Mouse (Mus musculus) adrenal gland, adult 2 months (tissue): ENCODE data around the gene Sort1. TPM values are rescaled to one million over a fixed set of nuclear protein-coding genes. Genes with fewer than 3 reads are reported as not detected.

Source experiments
- DNase-seq: peaks from one replicate; pipeline ENCODE4 v3.0.0; 2021
- polyA plus RNA-seq: library from polyadenylated mRNA; depleted of rRNA; stranded (reverse); fragments of >200 nt; gene quantifications from 2 replicates; pipeline ENCODE4 v1.2.3, GENCODE M21; 2012
- total RNA-seq, 2 experiments: library from RNA; stranded (reverse); gene quantifications; 2 replicates each; pipeline ENCODE4 v1.2.3; 2021

Sort1 gene
- total and polyA plus RNA-seq, 3 experiments, result 19.7 to 57.3 (median 37.9) TPM

DNA sequence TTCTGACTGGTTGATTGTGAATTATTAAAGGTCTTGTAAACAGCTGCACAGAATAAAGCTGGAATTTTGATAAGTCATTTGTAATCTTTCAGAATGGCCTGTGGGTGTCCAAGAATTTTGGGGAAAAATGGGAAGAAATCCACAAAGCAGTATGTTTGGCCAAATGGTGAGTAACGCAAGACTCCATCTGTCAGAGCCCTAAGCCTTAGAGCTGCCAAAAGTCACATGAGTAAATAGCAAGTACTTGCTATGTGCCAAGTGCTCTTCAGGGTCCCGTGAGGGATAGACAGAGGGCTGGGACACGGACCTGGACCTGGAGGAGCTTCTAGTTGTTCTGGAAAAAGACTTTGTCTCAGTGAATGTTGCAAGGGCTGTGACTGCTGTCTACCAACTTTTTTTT is 44.0 kb downstream of the Sort1 start:
- no peak for DNase-seq

DNA sequence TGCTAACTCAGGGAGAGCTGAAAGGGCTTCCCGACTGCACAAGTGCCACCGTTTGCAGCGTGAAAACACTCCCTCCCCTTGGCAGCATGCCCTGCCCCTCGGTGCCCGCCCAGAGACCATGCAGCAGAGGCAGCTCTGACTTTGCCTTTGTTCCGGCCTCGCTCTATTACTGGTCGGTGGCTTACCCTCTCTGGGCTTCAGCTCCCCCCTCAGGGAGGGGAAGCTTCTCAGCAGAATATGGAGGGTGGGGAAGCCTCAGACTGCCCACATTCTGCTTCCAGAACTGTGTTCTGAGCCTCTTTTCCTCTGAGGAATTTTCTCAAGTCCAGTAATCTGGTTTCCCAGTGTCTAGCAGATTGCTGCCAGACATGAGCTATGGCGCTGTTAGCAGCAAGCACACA is 44.6 kb downstream of the Sort1 start:
- peak; percentile 77 for DNase-seq

DNA sequence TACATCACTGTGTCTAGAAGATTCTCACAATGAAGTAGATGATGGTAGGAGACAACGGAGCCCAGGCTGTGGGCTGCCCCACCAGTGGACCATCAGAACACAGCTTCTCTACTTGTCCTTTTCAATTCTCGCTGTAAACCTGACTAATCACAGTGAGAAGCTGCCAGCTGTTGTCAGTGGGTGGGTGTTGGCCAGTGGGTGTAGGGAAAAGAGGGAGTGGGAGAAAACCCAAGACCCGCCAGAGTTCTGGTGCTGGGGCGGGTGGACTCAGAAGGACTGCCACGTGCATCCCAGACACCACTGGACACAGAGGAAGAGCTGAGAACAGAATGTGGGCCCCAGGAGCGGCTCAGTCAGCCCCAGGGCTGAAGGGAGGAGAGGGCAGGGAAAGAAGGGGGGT is 46.9 kb downstream of the Sort1 start:
- no peak for DNase-seq

DNA sequence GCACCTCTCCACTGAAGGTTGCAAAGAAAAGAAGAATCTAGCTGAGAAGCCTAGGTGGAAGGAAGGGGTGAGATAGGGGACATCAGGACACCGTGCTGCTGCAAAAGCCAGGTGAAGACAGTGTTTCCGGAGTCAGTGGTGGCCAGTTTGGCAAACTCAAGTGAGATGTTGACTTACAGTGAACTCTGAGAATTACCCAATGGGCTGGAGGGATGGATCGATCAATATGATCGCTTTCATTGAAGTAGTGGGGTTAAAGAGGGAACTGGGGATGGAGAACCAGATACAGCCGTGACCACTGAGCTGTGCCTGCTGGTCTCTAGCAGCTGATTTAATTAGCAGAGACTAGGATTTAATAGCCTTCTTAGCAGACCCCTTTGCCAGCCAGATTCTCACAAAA is 53.0 kb downstream of the Sort1 start:
- no peak for DNase-seq

DNA sequence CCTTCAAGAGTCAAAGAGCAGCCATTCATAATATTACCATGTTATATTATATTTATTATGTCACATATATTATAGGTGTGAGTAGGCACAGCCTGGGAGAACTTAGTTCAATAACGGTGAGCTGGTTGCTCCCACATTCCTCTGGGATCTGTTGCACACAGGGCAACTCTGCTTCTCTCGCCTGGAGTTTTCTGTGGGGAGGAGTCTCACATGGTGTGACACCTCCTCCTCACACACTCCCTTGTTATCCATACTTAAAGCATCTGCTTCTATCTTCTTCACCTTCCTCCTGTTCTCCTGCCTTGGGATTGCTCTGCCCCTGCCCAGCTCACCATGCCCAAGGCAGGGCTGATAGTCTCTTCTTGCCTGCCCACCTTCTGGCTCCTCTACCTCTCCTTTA is 57.2 kb downstream of the Sort1 start:
- no peak for DNase-seq

DNA sequence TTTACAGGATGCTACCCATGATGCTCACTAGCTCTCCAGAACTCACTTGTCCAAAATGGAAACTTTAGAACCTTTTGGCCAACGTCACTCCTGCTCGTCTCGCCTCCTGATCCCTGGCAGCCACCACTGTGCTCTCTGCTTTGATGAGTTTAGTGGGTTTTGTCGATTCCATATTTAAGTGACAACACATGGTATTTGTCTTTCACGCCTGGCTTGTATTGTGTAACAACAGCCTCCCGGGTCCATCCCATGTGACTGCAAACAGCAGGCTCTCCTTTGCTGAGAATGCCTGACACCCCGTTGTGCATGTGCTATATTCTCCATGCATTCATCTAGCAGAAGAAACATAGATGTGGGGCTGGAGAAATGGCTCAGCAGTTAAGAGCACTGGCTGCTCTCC is 58.3 kb downstream of the Sort1 start:
- DNase-seq, result no peak

DNA sequence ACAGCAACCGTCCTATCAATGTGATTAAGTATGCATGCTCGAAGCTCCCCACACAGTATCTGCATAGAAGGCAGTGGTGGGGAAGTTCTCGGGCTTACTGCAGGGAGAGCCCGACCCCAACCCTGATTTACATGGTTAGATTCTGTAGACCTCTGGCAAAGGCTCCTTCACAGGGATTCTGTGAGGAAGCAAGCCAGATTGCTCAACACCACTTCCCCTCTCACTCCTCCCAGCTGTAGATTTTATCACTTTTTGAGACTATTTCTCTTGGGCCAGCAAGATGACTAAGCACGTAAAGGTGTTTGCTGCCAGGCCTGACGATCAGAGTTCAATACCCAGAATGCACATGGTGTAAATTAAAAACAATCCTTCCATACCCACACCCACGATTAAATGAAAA is 62.0 kb downstream of the Sort1 start:
- DNase-seq, result no peak

DNA sequence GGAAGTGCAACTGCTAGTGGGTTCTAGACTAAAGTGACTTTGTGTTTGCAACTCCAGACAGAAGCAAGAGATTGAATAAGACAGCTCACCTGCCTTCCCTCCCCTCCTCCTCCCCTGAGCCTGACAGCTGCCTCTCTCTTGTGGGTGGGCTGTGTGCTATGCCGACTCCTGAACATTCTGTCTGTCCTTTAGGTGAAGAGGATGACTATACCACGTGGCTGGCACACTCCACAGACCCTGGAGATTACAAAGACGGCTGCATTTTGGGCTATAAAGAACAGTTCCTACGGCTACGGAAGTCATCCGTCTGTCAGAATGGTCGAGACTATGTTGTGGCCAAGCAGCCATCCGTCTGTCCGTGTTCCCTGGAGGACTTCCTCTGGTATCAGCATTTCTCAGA is 64.5 kb downstream of the Sort1 start:
- no peak for DNase-seq

DNA sequence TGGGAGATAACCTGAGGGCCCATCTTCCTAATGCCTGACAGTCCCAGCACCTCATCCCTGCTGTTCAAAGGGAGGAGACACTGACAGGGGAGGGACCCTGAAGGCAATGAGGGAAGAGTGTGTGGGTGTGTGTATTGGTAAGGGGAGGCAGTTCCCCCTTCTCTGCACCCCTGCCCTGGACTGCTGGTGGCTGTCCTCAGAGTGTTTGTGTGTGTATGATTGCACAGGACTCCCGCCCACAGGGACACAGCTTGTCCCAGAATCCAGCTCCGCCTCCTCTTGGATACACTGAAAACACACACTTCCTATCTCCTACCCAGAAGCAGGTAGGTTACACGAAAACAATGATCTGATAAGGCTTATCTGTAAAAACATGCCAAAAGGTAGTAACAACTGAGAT is 71.4 kb downstream of the Sort1 start:
- no peak for DNase-seq

DNA sequence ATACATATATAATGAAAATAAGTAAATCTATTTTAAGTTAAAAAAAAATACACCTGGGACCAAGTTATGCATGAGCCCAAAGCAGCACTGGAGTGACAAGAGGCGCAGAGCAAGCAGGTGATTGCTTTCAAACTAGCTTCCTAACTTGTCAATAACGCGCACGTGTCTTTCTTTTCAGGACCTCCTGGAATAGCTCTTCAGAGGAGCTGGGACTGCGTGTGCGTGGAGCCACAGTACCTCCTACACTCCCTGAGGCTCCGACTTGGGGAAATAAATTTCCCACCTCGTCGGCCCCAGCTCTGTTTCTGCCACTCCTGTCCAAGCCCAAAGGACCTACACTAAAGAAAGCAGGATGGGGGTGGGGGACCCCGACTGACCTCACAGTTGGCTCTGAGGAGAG is 73.2 kb downstream of the Sort1 start:
- no peak for DNase-seq

DNA sequence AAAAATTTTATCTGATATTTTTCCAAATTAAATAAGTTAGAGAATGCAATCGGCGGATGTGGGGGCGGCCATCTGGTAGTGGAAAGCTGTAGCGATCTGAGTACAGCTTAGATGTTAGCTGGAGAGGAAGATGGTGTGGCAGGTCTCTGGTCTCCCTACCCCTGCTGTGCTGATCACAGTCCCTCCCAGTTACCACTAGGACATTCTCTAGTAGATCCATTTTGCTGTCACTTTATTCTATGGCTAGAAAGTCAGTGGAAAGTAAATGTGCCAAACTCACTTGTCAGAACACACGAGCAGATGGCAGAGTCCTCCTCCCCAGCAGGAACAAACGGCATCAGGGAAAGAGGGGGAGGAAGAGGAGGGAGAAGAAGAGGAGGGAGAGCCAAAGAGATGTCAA is 74.6 kb downstream of the Sort1 start:
- DNase-seq, result no peak

DNA sequence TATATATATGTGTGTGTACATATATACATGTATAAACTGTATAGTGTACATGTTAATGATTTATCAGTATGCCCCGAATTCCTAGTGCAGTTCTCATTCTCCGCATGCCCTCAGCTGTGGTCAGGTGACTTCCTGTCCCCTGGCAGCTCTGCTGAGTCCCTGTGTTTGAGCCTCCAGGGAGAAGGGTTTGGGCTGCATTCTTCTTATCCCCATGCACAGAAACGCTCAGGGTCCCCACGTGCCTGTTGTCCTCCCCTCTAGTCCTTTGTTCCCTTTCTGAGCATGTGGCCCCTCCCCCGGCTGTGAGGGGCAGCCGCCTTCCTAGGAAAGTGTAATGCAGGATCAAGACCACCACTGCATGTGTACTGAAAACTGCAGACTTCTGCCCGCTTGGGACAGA is 77.0 kb downstream of the Sort1 start:
- DNase-seq, result no peak

DNA sequence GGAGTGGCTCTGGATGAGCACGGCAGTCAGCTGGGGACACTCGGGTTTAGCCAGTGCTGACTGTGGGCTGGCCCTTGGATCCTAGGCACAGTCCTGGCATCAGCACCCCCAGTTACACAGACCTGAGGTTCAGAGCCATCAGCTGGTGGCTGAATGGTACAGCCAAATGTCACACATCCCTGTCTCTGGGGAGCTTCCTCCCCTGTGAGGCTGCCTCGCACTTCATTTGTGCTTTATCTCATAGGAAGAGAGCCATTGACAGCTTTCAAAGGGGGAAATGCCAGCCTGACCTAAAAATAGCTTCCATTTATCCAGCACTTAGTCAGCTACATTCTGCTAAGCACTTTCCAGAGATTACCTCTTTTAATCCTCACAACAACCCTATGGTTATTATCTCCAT is 79.7 kb downstream of the Sort1 start:
- no peak for DNase-seq

DNA sequence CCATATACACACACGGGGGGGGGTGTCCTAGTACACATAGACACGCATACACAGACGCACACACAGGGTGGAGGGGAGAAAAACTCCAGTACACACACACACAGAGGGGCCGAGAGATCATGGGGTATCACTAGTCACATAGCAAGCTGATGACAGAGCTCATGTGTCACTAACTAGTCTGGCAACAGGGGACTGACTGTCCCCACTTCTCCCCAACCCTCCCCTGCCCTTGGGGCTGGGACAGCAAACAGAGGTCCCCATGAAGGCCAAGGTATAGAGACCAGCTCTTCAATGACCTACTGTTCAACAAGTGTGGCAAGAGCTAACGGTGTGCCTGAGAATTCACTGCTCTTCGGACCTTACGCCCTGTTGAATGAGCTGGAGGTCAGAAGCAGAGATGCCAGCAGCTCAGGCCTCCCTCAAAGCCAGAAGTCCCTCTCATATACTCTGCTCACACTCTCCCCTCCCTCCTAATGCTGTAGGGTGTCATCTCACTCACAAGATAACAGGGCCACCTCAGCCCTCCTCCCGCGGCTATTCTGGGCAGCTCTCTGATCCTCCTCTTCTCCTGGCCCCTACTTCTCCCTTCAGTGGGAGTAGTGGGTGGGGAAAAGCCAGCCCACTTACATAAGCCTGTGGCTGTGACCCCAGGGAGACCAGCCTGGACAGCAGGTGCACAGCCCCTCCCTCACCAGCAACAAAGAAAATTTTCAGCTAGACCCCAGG is 80.6 kb downstream of the Sort1 start, which contains the start of gene Mybphl:
Gene Mybphl (plus strand): TSS at position 642 of the 726 bp plus-strand sequence.
- no peak for DNase-seq

DNA sequence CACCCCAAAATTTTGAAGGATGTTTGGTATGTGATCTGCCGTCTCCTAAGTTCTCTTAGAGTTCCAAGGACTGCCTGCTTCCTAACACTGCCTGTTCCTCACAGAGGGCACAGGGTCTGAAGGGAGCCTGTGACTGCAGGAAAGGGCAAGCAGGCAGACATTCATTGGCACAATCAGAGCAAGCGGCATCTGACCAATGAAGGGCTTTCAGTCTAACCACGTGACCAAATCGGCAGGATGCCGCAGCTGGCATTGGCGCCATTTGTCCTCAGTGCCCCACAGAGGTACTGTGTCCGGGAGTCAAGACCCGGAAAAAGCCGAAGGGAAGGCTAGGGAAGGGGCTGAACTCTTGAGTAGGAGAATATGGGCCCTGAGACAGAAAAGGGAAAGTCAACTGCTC is 83.3 kb downstream of the Sort1 start:
- DNase-seq, result no peak

DNA sequence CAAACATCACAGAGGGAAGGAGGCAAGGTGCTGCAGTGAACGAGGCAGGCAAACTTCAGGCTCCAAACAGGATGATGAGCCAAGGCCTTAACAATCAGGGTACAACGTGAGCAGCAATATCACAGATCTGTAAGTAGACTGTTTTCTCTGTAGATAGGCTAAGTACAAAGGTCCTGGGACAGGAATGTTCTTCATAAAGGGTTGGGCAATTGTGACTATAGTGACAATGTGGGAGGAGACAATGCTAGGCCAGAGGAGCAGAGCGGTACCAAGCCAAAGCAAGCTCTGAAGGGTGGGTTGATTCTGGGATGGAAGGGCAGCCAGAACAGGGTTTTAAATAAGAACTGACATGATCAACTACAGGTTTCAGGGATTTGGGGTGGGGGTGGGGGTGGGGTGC is 83.9 kb downstream of the Sort1 start:
- DNase-seq, result no peak

DNA sequence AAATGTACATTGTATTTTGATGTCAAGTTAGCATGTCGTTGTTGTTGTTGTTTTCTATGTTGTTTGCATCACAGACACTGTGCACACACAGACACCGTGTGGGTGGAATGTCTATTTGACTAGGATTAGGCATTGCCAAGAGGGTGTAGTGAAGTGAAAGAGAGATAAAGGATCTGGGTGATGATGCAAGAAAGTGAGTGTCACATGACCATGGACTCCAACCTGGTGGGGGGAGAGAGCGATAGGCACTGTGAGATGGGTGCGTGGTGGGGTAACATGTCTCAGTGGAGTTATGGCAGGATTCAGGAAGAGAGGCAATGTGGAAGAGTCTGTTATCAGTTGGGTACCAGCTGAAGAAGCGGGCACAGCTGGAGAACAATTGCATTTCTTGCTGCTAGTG is 84.8 kb downstream of the Sort1 start:
- no peak for DNase-seq

DNA sequence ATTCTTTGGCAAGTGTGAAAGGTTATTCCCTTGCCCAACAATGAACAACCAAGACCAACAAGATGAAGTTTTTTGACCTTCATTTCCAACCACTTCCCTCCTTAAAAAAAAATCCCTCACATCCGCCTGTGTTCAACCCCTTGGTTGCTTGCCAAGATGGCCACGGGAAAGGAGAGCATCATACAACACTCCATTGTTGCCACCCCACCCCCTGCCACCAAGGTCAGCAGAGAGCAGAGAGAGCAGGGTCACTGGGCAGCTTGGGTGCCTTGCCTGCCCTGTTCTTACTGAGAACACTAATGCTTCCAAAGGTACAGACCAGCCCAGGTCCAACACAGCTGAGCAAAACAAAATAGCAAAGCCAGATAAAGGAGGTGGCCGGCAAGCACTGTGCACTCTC is 88.4 kb downstream of the Sort1 start:
- peak; percentile 27 for DNase-seq

DNA sequence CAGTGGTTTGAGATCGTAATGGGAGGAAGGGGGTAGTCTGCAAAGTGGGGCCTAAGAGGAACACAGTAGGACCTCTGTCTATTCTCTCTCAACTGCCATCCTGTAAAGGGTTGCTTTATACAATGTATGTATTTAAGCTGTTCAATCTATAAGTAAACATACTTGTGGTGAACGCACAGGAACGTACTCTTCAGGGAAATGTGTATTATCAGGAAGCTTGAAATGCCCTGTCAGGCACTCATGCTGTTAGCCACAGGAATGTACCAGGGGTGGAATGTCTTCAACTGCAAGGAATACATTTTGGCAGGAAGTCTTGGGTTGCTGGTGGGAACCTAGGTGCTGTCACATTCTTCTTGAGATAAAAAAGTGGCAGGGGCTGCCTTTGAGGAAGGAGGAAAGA is 88.8 kb downstream of the Sort1 start:
- DNase-seq, result no peak

DNA sequence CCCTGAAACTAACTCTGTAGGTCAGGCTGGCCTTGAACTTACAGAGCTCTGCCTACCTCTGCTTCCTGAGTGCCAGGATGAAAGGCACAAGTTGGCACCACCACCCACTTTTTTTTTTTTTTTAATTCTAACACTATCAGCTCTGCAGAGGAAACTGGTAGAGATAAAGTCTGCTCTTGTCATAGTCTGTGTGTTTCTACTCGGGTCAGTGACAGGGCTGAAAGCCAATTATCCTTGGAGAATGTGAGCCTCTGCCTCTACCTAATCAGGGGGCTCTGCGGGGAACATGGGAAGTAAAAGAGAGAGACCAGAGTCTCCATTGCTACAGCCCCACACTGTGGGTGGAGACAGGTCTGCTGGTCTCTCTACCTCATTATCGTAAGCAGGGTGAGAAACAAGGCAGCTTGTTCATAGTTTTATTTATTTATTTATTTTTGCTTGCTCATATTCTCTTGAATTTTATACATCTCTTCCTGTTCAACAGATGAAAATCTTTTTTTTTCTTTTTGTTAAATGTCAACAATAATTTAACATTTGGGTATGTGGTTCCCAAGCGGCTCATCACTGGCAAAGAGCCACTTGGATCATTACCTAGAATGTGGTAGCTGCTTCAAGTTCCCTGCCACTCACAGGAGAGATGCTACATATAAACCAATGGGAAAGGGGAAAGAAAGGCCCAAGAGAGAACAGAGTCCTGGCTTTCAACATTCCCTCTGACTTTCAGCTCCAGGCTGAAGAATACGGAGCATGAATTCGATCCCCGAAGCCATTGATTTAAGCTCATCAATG is 95.2 kb downstream of the Sort1 start:
- DNase-seq, result peak; percentile 12

DNA sequence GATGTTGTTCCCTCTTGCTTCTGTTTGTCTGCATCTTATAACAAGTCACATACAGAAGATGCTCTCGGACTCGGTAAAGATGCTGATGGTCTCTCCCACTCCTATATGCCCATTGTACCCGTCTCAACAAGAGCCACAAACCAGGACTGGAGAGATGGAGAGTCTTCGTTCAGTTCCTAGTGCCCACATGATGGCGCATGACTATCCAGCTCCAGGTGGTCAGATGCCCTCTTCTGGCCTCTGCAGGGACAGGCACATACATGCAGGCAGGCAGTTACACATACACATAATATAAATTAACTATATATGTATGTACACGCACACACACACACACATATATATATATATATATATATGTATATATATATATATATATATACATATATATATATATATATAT is 96.8 kb downstream of the Sort1 start:
- no peak for DNase-seq

DNA sequence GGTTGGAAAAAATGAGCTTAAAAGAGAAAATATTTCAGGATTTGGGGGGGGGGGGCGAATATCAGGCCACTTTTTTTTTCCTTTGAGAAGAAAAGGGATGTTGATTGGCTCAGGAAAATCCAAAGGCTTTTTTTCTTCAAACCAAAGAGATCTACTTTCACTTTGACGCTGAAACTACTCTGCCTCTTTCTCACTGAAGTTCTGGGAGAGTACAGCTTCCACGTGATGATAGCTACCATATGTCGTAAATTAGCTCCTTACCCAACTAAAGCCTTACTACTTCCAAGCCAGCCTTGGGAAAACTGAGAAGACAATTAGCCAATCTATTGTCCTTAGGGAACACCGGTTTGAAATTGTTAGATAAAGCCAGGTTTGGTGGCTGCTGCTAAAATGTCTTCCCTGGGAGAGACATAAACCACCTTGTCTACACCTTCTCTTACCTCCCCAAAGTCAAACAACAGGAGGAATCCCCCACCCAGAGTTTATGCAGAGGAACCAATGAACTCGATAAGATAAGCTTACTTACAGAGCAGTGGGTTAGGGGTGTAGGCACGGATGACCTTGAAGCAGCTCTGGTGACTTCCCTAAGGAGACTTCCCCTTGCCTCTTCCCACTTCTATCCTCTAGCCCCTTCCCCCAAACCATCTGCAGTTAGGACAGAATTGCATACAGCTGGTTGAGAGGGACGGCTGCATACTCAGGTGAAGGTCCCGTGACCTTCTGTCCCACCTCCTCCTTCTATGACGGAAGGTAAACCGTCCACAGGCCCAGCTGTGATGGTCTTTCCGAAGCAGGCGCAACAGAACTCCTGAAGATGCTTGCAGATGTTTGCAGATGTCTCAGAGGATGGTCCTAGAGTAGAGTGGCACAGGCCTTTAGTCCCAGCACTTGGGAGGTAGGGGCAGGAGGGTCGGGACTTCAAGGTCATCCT is 98.3 kb downstream of the Sort1 start:
- no peak for DNase-seq
